Mouse (Mus musculus) spleen, adult 2 months (tissue): ENCODE data around the gene Kcnip3.

ENCODE experiments used
- CTCF ChIP-seq: fragments of 200-500 bp; IDR thresholded peaks from 2 replicates; pipeline ENCODE4 v1.5.1; 2011; ENCODE audit warnings: mild to moderate bottlenecking, inconsistent platforms; ENCODE audit not compliant: insufficient read depth, insufficient read length, insufficient replicate concordance; ENCODE audit errors: extremely low read depth
- POLR2A ChIP-seq: fragments of 200-500 bp; IDR thresholded peaks from 2 replicates; pipeline ENCODE4 v1.6.1; 2011; ENCODE audit warnings: low read depth, low read length, inconsistent platforms

- TF ChIP-seq CTCF (no peak), POLR2A (no peak)
Observed at GRCm38 (mm10) chr2:127548342-127549074, 26.6 kb upstream of the Kcnip3 start.
